Mouse (Mus musculus) neutrophil, adult 59 days (primary cell): ENCODE measurements around the gene Adgrg4. TPM values are rescaled to one million over a fixed set of nuclear protein-coding genes. Genes with fewer than 3 reads are reported as not detected.

Experiments
- total RNA-seq, 2 experiments: library from RNA; stranded (reverse); gene quantifications; 1 replicate in 1 of 2; 2 replicates in 1 of 2; pipeline ENCODE4 v1.2.4; 2023

Adgrg4 gene
- total RNA-seq = not detected

DNA sequence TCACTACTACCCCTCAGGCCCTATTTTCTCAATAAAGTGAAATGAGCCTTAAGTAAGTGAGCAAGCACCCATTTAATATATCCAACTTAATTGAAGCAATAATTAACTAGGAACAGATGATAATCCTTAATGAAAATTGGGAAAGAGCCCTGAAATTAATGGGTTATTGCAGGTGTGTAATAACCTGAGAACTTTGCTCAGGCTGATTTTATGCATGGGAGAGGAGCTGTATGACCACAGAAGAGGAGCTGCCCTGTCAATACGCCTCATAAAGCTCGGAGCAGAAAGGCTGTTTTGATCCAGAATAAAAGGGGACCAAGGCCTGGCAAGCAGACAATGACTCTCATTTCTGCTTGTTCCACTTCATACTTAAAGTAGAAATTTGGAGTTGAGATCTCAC lies at the start of gene Adgrg4:
Gene Adgrg4 (plus strand): TSS at position 301 of the 400 bp plus-strand sequence.

DNA sequence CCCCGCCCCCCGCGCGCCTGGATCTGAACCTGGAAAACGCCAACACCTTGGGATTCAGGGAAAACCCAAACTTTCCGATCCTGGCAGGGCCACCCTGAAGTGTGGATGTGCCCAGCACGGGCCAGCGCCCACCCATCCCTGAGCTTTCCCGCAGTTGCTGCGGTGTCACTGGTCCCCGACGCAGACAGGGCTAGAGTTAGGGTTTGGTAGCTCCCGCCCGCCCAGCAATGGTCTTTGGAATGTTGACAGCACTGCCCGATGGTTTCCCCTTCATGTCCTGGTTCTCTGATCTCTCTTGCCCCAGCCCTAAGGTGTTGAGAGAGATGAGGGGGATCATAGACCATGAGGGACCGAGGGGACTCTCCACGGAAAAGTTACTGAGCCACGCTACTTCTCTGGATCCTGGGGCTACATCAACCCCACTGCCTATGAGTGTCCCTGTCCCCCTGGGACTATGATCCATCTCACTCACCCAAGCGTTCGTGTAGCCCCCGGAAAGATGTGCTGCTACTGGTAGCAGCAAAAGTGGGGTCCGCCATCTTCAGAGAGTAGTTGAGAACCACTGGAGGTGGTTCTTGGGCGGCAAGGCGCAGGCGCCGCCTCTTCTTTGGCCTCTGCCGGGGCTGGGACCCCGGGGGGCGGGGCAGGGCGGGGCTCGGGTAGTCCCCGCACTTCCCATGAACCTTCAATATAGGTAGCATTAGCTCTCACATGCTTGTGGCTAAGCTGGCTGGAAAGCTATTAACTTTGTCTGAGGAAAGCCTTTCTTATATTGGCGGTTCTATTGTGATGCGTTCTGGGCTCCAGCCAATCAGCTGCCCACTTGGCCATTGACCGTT lies 48.0 kb upstream of the Adgrg4 start, which contains the start of gene Map7d3:
Gene Map7d3 (minus strand): TSS at position 562 of the 839 bp plus-strand sequence.

DNA sequence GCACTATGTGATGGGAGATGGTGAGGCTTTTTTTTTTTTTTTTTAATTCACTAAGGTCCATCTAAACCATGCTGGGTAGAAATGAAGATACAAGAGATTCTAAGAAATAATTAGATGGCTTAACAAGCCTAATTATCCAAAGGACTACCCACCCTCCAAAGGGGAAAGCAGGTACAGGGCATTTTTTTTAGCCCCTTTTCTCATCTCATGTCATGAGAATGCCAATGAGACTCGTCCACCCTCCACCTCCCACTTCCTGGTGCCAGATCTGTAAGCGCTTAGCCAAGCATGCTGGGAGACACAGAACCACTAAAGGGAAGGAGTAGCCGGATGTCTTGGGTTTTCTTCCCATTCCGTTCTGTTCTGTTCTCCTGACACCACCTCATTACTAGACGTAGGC lies 172.8 kb downstream of the Adgrg4 start, which contains the start of gene Brs3:
Gene Brs3 (plus strand): TSS at position 301 of the 400 bp plus-strand sequence.

Other genes starting within 250 kb of the Adgrg4 start
- under 1 TPM; 0.29 to 0.77 TPM for gene Fhl1, start 138.4 kb upstream of the Adgrg4 start, total RNA-seq
- 1 to 10 TPM; 1.7 to 1.9 TPM for gene Map7d3, start 47.8 kb upstream of the Adgrg4 start, total RNA-seq
- gene Brs3, start 172.9 kb downstream of the Adgrg4 start, total RNA-seq = not detected
- gene Htatsf1, start 183.4 kb downstream of the Adgrg4 start, total RNA-seq = 10 to 100 TPM; 14.2 to 19.2 TPM
- not detected for gene Vgll1, start 217.9 kb downstream of the Adgrg4 start, total RNA-seq